Mouse (Mus musculus) testis, adult 2 months (tissue): ENCODE results near the gene Rad54l2.

Source experiments
- CTCF ChIP-seq: fragments of 200-500 bp; IDR thresholded peaks from 2 replicates; pipeline ENCODE4 v1.5.1; 2012; ENCODE audit warnings: low read depth, mild to moderate bottlenecking, inconsistent platforms, low read length, moderate library complexity; ENCODE audit not compliant: control insufficient read depth, insufficient read depth, insufficient replicate concordance
- POLR2A ChIP-seq: fragments of 200-500 bp; IDR thresholded peaks from 2 replicates; pipeline ENCODE4 v1.6.1; 2012; ENCODE audit warnings: low read depth, mild to moderate bottlenecking, inconsistent platforms, low read length, moderate library complexity; ENCODE audit not compliant: control insufficient read depth

GRCm38 (mm10) chr9:106725435-106725834 is 63.6 kb downstream of the Rad54l2 start:
- TF ChIP-seq POLR2A, result no peak
- no peak for TF ChIP-seq CTCF
